Mouse (Mus musculus): ENCODE measurements around the gene Fam49a. TPM values are rescaled to one million over a fixed set of nuclear protein-coding genes. Genes with fewer than 3 reads are reported as not detected.
"Not testable (repeated sequence)": the region's sequence is repeated elsewhere in the genome, so short reads cannot be mapped to it uniquely, and the experiment has no call there.

Fam49a gene
- polyA plus RNA-seq (2012; ENCODE audit: insufficient read depth, insufficient read length, missing spikeins), result 16.8 and 23.9 TPM in 2 replicates

- Histone ChIP-seq H3K27ac (replicated peaks; ENCODE audit: low read depth, low read length) (peak within 1 kb of the TSS; percentile 87), H3K4me3 (ENCODE audit: insufficient read depth, low read depth, low read length) (peak within 1 kb of the TSS; percentile 95), H3K4me1 (ENCODE audit: control insufficient read depth, insufficient read depth, insufficient read length, low read length) (peaks cover 25% of the 10 kb centered on the region)
These were observed at the start of gene Fam49a for GRCm38 (mm10) chr12:12261987-12262971. Gene Fam49a (plus strand): TSS chr12:12262139.

GRCm38 (mm10) chr12:12213536-12213935 is 48.4 kb upstream of the Fam49a start:
- H3K27ac ChIP-seq (replicated peaks; ENCODE audit: low read depth, low read length), result no peak overlapping the region
- no peak overlapping the region for H3K4me3 ChIP-seq (ENCODE audit: insufficient read depth, low read depth, low read length)
- no peaks in the 10 kb centered on the region for H3K4me1 ChIP-seq (ENCODE audit: control insufficient read depth, insufficient read depth, insufficient read length, low read length)

- Histone ChIP-seq H3K4me3 (ENCODE audit: insufficient read depth, low read depth, low read length) (no peak overlapping the region), H3K27ac (replicated peaks; ENCODE audit: low read depth, low read length) (no peak overlapping the region), H3K4me1 (ENCODE audit: control insufficient read depth, insufficient read depth, insufficient read length, low read length) (peaks cover 10% of the 10 kb centered on the region; the same call in 1 of the 2 replicates)
These were observed 43.0 kb upstream of the Fam49a start for GRCm38 (mm10) chr12:12218947-12219346.

GRCm38 (mm10) chr12:12220755-12221496 is 41.0 kb upstream of the Fam49a start:
- H3K4me3 ChIP-seq (ENCODE audit: insufficient read depth, low read depth, low read length), result no peak overlapping the region
- H3K27ac ChIP-seq (replicated peaks; ENCODE audit: low read depth, low read length), result no peak overlapping the region
- peaks cover 10% of the 10 kb centered on the region; the same call in 1 of the 2 replicates for H3K4me1 ChIP-seq (ENCODE audit: control insufficient read depth, insufficient read depth, insufficient read length, low read length)

GRCm38 (mm10) chr12:12222585-12223290 is 39.2 kb upstream of the Fam49a start:
- 0 out of 2 replicates have a peak overlapping the region, but pooled peaks have one; percentile 24 for H3K27ac ChIP-seq (replicated peaks; ENCODE audit: low read depth, low read length)
- peaks cover 12% of the 10 kb centered on the region; the same call in 1 of the 2 replicates for H3K4me1 ChIP-seq (ENCODE audit: control insufficient read depth, insufficient read depth, insufficient read length, low read length)
- H3K4me3 ChIP-seq (ENCODE audit: insufficient read depth, low read depth, low read length), result no peak overlapping the region

GRCm38 (mm10) chr12:12223336-12223735 is 38.6 kb upstream of the Fam49a start:
- H3K27ac ChIP-seq (replicated peaks; ENCODE audit: low read depth, low read length), result 0 out of 2 replicates have a peak overlapping the region, but pooled peaks have one; percentile 24
- H3K4me1 ChIP-seq (ENCODE audit: control insufficient read depth, insufficient read depth, insufficient read length, low read length), result peaks cover 12% of the 10 kb centered on the region; the same call in 1 of the 2 replicates
- H3K4me3 ChIP-seq (ENCODE audit: insufficient read depth, low read depth, low read length), result no peak overlapping the region

- Histone ChIP-seq H3K27ac (replicated peaks; ENCODE audit: low read depth, low read length) (no peak overlapping the region), H3K4me3 (ENCODE audit: insufficient read depth, low read depth, low read length) (no peak overlapping the region), H3K4me1 (ENCODE audit: control insufficient read depth, insufficient read depth, insufficient read length, low read length) (peaks cover 15% of the 10 kb centered on the region)
These were observed 36.2 kb upstream of the Fam49a start for GRCm38 (mm10) chr12:12225706-12226105.

- Histone ChIP-seq H3K4me3 (ENCODE audit: insufficient read depth, low read depth, low read length) (no peak overlapping the region), H3K27ac (replicated peaks; ENCODE audit: low read depth, low read length) (no peak overlapping the region), H3K4me1 (ENCODE audit: control insufficient read depth, insufficient read depth, insufficient read length, low read length) (peaks cover 15% of the 10 kb centered on the region)
These were observed 34.3 kb upstream of the Fam49a start for GRCm38 (mm10) chr12:12227594-12227993.

- Histone ChIP-seq H3K27ac (replicated peaks; ENCODE audit: low read depth, low read length) (no peak overlapping the region), H3K4me1 (ENCODE audit: control insufficient read depth, insufficient read depth, insufficient read length, low read length) (peaks cover 6% of the 10 kb centered on the region), H3K4me3 (ENCODE audit: insufficient read depth, low read depth, low read length) (no peak overlapping the region)
These were observed 31.8 kb upstream of the Fam49a start for GRCm38 (mm10) chr12:12230031-12230557.

GRCm38 (mm10) chr12:12232097-12232496 is 29.8 kb upstream of the Fam49a start:
- Histone ChIP-seq H3K27ac (replicated peaks; ENCODE audit: low read depth, low read length) (no peak overlapping the region), H3K4me1 (ENCODE audit: control insufficient read depth, insufficient read depth, insufficient read length, low read length) (peaks cover 6% of the 10 kb centered on the region), H3K4me3 (ENCODE audit: insufficient read depth, low read depth, low read length) (no peak overlapping the region)

- Histone ChIP-seq H3K4me3 (ENCODE audit: insufficient read depth, low read depth, low read length) (no peak overlapping the region), H3K27ac (replicated peaks; ENCODE audit: low read depth, low read length) (no peak overlapping the region), H3K4me1 (ENCODE audit: control insufficient read depth, insufficient read depth, insufficient read length, low read length) (no peaks in the 10 kb centered on the region)
These were observed 25.0 kb upstream of the Fam49a start for GRCm38 (mm10) chr12:12236978-12237377.

- no peaks in the 10 kb centered on the region for H3K4me1 ChIP-seq (ENCODE audit: control insufficient read depth, insufficient read depth, insufficient read length, low read length)
- no peak overlapping the region for H3K27ac ChIP-seq (replicated peaks; ENCODE audit: low read depth, low read length)
- H3K4me3 ChIP-seq (ENCODE audit: insufficient read depth, low read depth, low read length), result no peak overlapping the region
These were observed 22.4 kb upstream of the Fam49a start for GRCm38 (mm10) chr12:12239502-12239901.

- Histone ChIP-seq H3K4me1 (ENCODE audit: control insufficient read depth, insufficient read depth, insufficient read length, low read length) (no peaks in the 10 kb centered on the region), H3K4me3 (ENCODE audit: insufficient read depth, low read depth, low read length) (no peak overlapping the region), H3K27ac (replicated peaks; ENCODE audit: low read depth, low read length) (no peak overlapping the region)
These were observed 18.8 kb upstream of the Fam49a start for GRCm38 (mm10) chr12:12243148-12243547.

GRCm38 (mm10) chr12:12247023-12247422 is 14.9 kb upstream of the Fam49a start:
- H3K27ac ChIP-seq (replicated peaks; ENCODE audit: low read depth, low read length); H3K4me3 ChIP-seq (ENCODE audit: insufficient read depth, low read depth, low read length); H3K4me1 ChIP-seq (ENCODE audit: control insufficient read depth, insufficient read depth, insufficient read length, low read length): not testable (repeated sequence)

All from brown adipose tissue, adult 24 weeks (tissue).